Mouse (Mus musculus): ENCODE measurements around the gene Tsr2.

Tsr2 gene

GRCm38 (mm10) chrX:151046321-151046720, 50.0 kb downstream of the Tsr2 start:
- no peak for DNase-seq

- DNase-seq, result no peak
Observed at GRCm38 (mm10) chrX:151045850-151046249, 50.5 kb downstream of the Tsr2 start, which contains the start of gene Fgd1. Gene Fgd1 (plus strand): TSS chrX:151046150.

GRCm38 (mm10) chrX:151041223-151041622, 55.1 kb downstream of the Tsr2 start:
- DNase-seq, result no peak
